Mouse (Mus musculus): Measurements from ENCODE around the gene Cacna1i. TPM values are rescaled to one million over a fixed set of nuclear protein-coding genes. Genes with fewer than 3 reads are reported as not detected.

The Cacna1i gene
- 2.2 to 5.0 TPM (median 3.1 TPM) in 3 replicates for total RNA-seq (2017)

- ATAC-seq (replicated peaks; ENCODE audit: insufficient number of reproducible peaks, low FRiP score, low TSS enrichment, poor library complexity, severe bottlenecking) = no peak
These were observed at the start of gene Cacna1i for GRCm38 (mm10) chr15:80286851-80287415. Gene Cacna1i, plus strand, starts transcription at chr15:80287238.

GRCm38 (mm10) chr15:80248135-80248534 is 38.9 kb upstream of the Cacna1i start:
- no peak for ATAC-seq (replicated peaks; ENCODE audit: insufficient number of reproducible peaks, low FRiP score, low TSS enrichment, poor library complexity, severe bottlenecking)

- ATAC-seq (replicated peaks; ENCODE audit: insufficient number of reproducible peaks, low FRiP score, low TSS enrichment, poor library complexity, severe bottlenecking) = no peak
These were observed 38.4 kb upstream of the Cacna1i start for GRCm38 (mm10) chr15:80248596-80248995.

- no peak for ATAC-seq (replicated peaks; ENCODE audit: insufficient number of reproducible peaks, low FRiP score, low TSS enrichment, poor library complexity, severe bottlenecking)
These were observed 37.4 kb upstream of the Cacna1i start for GRCm38 (mm10) chr15:80249672-80250071.

GRCm38 (mm10) chr15:80250586-80250985 is 36.5 kb upstream of the Cacna1i start:
- no peak for ATAC-seq (replicated peaks; ENCODE audit: insufficient number of reproducible peaks, low FRiP score, low TSS enrichment, poor library complexity, severe bottlenecking)

GRCm38 (mm10) chr15:80253530-80253929 is 33.5 kb upstream of the Cacna1i start:
- ATAC-seq (replicated peaks; ENCODE audit: insufficient number of reproducible peaks, low FRiP score, low TSS enrichment, poor library complexity, severe bottlenecking) = no peak

GRCm38 (mm10) chr15:80254207-80254606 is 32.8 kb upstream of the Cacna1i start:
- no peak for ATAC-seq (replicated peaks; ENCODE audit: insufficient number of reproducible peaks, low FRiP score, low TSS enrichment, poor library complexity, severe bottlenecking)

GRCm38 (mm10) chr15:80254847-80255645 is 32.0 kb upstream of the Cacna1i start, which contains the start of gene Atf4:
Gene Atf4, plus strand, starts transcription at chr15:80255184.
- peak; percentile 79 for ATAC-seq (replicated peaks; ENCODE audit: insufficient number of reproducible peaks, low FRiP score, low TSS enrichment, poor library complexity, severe bottlenecking)

- ATAC-seq (replicated peaks; ENCODE audit: insufficient number of reproducible peaks, low FRiP score, low TSS enrichment, poor library complexity, severe bottlenecking) = peak; percentile 64
These were observed 31.4 kb upstream of the Cacna1i start for GRCm38 (mm10) chr15:80255646-80256121.

GRCm38 (mm10) chr15:80256242-80256641 is 30.8 kb upstream of the Cacna1i start:
- no peak for ATAC-seq (replicated peaks; ENCODE audit: insufficient number of reproducible peaks, low FRiP score, low TSS enrichment, poor library complexity, severe bottlenecking)

- no peak for ATAC-seq (replicated peaks; ENCODE audit: insufficient number of reproducible peaks, low FRiP score, low TSS enrichment, poor library complexity, severe bottlenecking)
These were observed 30.1 kb upstream of the Cacna1i start for GRCm38 (mm10) chr15:80256656-80257601.

GRCm38 (mm10) chr15:80257602-80258239 is 29.3 kb upstream of the Cacna1i start:
- no peak for ATAC-seq (replicated peaks; ENCODE audit: insufficient number of reproducible peaks, low FRiP score, low TSS enrichment, poor library complexity, severe bottlenecking)

GRCm38 (mm10) chr15:80258240-80259170 is 28.5 kb upstream of the Cacna1i start:
- no peak for ATAC-seq (replicated peaks; ENCODE audit: insufficient number of reproducible peaks, low FRiP score, low TSS enrichment, poor library complexity, severe bottlenecking)

- ATAC-seq (replicated peaks; ENCODE audit: insufficient number of reproducible peaks, low FRiP score, low TSS enrichment, poor library complexity, severe bottlenecking) = no peak
These were observed 27.5 kb upstream of the Cacna1i start for GRCm38 (mm10) chr15:80259406-80260045.

- ATAC-seq (replicated peaks; ENCODE audit: insufficient number of reproducible peaks, low FRiP score, low TSS enrichment, poor library complexity, severe bottlenecking) = peak; percentile 35; the same call in 1 of the 2 replicates
These were observed 26.4 kb upstream of the Cacna1i start for GRCm38 (mm10) chr15:80260677-80261076.

- ATAC-seq (replicated peaks; ENCODE audit: insufficient number of reproducible peaks, low FRiP score, low TSS enrichment, poor library complexity, severe bottlenecking) = no peak
These were observed 25.9 kb upstream of the Cacna1i start for GRCm38 (mm10) chr15:80261100-80261499.

Data from monocyte, adult 5-6 weeks (primary cell).